Mouse (Mus musculus) inflammation-experienced regulatory T-cells, adult 6 months (primary cell): ENCODE results near the gene 4930447C04Rik. TPM values are rescaled to one million over a fixed set of nuclear protein-coding genes. Genes with fewer than 3 reads are reported as not detected.
A peak's percentile ranks its signal among the peaks of the same experiment; 100 is the strongest.

ENCODE experiments used
- ATAC-seq: one replicate; pipeline ENCODE4 v1.8.0; 2017
- polyA plus RNA-seq, 3 experiments: library from polyadenylated mRNA; unstranded; fragments of 100-300 nt; shearing (Covaris generic); gene quantifications; one replicate each; pipeline ENCODE4 v1.2.1; 2017

Gene 4930447C04Rik
- polyA plus RNA-seq: not detected

DNA sequence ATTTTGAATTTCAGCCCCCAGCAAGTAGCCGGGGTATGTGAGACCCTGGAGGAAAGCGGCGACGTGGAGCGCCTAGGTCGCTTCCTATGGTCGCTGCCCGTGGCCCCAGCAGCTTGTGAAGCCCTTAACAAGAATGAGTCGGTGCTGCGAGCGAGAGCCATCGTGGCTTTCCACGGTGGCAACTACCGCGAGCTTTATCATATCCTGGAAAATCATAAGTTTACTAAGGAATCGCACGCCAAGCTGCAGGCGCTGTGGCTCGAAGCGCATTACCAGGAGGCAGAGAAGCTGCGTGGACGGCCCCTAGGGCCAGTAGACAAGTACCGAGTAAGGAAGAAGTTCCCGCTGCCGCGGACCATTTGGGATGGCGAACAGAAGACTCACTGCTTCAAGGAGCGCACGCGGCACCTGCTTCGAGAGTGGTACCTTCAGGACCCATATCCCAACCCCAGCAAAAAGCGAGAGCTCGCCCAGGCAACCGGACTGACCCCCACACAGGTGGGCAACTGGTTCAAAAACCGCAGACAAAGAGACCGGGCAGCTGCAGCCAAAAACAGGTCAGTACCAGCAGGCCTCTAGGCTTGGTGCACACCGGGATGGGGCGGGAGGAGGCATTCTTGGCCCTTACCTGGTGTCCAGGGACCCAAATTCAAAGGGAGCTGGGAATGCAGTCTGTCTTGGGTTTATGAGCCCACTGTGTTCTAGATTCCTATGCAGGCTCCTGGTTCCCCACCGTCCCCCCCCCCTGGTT, at the start of gene 4930447C04Rik:
Gene 4930447C04Rik (minus strand): TSS at position 704 of the 751 bp plus-strand sequence.
- ATAC-seq: no peak

DNA sequence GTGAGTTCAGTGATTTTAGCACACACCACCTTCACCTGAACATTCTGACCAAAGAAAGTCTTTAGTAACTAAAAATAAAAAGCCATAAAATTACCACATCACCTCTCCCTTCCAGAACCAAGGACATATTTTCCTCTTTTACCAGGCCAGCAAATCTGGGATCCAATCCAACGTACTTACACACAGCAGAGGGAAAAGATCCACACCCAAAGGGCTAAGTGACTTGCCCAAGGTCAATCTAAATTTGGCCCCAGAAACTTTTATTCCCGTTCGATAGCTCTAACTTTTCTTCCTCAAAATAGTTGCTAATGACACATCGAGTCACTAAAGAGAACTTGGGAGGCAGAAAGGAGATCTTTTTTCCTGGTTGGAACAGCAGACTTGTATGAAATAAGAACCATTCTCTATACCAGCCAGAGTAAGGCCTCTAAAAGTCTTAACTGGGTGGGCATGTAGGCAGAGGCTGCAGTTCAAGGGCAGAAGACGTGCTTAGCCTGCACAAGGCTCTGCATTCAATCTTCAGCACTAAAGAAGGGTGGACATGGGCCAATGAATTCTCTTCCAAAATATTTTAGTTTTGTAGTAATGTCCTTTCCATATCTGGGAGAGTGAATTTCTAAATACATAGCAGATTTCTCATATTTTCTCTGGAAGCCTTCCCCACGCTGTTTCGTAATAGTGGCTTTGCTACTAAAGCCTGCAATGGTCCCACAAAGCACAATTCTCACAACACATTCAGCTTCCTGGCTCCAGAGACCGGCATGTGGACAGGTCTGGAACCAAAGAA, 42.7 kb upstream of the 4930447C04Rik start:
- no peak for ATAC-seq

DNA sequence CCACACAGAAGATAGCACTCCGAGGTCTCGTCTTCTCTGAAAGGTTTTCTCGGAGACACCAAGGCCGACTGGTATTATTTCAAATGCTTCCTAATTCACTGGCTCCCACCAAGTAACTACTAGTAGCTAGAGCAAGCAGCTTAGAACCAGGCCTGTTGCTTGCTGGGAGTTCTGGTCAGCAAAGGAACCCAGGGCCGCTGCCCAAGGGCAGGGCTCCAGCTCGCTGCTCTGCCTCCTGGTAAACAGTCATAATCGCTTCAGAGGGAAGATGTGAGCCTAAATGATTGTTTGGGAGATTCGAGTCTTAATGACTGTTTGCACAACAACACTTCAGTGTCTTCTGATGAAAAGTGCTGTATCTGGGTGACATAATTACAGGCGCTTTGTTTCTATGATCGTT, 42.0 kb upstream of the 4930447C04Rik start:
- no peak for ATAC-seq

DNA sequence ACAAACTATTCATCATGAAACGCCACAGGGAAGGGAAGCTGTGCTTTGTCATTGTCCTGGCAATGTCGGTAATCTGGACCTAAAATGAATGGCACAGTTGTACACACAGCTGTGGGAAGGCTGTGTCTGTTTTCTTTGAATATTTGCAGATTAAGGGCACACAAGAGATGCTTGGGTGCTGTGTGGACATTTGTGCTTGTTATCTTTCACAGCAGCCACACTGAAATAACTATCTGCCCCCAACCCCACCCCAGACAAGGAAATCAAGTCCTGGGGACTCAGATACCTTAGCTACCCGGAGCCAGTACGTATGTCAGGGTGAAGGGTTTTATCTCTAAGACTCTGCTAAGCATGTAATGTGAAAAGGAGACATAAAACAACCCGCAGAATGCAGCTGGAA, 38.7 kb upstream of the 4930447C04Rik start:
- no peak for ATAC-seq

DNA sequence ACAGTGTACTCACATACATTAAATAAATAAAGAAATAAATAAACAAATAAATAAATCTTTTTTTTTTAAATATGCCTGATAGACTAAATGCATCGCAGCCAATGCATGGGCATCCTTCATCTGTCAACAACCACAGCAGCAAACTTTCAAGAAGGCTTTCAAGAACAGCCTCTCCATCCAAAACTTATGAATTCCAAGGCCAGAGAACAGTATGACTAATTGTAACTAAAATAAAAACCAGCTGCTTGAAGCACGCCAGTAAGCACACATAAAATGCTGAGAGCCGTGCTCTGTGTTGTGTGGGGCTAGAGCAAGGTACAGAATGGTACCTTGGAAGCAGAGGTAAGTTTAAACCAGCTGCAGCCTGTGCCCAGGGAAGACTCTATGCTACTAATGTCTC, 37.3 kb upstream of the 4930447C04Rik start:
- ATAC-seq: no peak

DNA sequence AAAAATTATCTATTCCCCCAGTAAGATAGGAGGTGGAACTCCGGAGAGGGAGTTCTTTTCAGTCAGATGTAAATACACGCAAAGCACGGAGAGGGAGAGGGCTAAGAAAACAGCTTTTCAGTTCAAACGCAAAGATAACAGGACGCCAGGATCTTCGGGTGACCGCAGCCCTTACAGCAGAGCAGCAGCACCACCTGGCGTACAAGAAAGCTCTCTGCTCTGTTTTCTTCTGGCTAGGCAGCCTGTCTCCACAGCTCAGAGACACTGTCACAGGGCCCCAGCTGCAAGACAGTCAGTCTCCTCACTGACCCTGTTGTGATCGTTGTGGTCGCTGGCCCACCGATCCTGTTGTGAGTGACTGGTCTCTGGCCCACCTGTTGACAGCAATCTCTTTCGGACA, 36.1 kb upstream of the 4930447C04Rik start:
- ATAC-seq: peak; percentile 65

DNA sequence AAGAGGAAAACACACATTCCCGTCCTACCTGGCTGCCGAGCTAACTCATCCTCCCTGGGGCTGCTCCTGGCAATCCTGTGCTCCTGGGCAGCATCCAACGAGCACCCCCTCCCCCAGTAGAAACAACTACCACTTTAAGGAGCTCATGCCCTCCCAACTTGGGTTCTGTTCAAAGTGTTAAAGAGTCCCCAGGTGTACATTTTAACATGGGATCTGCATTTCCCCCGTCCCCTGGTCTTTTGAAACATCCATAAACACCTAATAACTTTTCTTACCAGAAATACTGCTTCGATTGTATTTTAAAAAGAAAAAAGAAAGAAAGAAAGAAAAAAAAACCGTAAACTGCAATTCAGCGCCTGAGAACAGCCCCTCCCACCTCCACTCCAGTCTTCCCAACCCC, 35.6 kb upstream of the 4930447C04Rik start:
- no peak for ATAC-seq

DNA sequence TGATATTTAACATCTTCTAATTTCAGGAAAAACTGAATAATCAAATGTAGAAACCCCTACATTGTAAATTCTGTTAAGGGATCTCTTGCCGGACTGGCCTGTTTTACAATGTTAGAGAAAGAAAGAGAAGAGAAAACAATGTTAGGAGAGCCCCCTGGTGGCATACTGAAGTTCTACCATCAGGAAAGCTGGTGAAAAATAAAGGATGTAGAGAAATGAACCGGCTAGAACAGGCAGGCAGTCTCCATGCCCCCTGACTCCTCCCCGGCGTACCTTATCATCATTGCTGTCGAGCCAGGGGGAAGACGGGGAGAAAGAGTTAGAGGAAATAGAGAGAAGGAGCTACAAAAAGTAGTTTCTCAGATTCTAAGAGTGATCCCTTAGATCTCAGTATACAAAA, 32.6 kb upstream of the 4930447C04Rik start:
- no peak for ATAC-seq

DNA sequence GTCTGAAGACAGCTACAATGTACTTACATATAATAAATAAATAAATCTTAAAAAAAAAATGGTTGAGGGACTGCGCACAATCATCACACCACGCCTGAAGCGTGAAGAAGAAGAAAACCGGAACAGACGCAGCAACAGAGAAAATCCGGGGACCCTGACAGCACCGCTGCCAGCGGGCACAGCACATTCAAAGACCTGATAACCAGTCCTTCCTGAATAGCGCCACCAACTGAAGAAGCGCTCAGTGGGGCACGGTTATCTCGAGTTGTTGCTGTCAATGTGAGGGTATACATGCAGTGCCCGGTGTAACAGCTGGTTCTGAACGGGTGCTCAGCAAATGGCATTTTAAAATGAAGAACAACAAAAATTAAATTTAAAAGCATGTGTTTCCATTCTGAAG, 30.0 kb upstream of the 4930447C04Rik start:
- ATAC-seq: no peak

DNA sequence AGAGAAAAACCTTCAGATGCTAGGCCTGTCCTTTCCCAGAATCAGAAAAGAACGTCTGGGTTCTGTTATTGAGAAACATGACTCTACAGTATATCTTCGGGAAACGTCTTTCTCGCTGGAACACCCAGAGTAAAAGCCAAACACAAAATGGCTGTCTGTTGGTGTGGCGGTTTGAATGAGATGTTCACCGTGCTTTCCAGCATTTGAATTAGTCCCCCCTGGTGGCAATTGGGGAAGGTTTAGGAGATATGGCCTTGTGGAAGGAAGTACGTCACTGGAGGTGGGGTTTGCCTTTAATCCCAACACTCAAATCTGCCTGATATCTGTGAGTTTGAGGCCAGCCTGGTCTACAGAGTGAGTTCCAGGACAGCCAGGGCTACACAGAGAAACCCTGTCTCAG, 27.0 kb upstream of the 4930447C04Rik start:
- ATAC-seq: no peak

DNA sequence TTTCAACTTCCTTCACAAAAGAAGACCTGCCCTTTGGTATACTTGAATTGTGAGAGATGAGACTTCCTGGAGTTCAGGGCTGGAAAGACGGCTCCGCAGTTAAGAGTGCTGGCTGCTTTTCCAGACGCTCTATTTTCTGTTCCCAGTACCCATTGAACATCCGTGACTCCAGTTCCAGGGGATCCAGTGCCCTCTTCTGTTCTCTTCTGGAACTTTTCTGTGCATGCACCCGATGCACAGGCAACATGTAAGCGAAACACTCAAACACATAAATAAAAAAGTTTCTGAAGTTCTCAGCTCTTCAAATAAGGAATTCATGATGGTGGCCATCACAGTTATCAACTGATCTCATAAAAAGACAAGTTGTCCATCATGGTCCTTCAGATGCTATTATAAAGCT, 22.2 kb upstream of the 4930447C04Rik start:
- no peak for ATAC-seq

DNA sequence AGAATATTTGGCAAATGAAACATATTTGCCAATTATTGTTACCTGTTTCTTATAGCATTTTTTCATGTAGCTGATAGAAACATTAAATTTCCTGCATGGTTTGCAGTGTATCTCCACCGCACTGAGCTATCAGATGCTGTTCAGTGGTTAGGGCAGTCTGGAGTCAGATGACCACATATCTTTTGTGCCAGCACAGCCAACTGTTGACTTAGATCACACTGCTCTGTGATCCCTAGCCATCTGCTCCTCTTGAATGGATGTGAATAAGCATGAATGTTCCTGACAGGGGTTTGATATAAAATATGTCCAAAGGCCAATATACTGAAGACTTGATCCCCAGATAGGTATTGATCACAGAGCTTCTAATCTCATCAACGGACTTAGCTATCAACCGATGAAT, 17.9 kb upstream of the 4930447C04Rik start:
- ATAC-seq: no peak

DNA sequence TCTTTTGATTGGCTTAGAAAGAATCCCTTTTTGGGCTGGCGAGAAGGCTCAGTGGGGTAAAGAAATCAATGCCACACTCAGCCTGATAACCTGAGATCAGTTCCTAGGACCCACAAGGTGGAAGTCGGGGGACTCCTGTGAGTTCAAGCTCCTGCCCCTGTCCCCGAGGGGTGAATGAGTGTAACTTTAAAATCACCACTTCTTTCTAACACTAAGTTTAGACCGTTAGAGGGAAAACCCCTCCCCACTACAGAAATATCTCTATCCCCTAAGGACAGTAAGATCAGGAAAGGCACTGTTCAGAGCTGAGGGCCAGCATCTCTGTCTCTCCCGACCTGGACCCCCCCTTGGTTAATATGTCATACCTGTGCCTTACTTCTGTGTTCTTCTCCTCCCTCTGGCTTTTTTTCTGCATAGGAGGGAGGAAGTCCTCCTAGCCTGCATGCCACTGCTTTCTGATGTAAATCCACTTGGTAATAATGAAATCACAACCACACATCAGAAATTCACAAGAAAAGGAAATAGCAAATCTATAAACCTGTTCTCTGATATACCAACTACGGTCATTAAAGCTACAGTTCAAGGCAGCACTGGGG, 17.4 kb upstream of the 4930447C04Rik start:
- no peak for ATAC-seq

DNA sequence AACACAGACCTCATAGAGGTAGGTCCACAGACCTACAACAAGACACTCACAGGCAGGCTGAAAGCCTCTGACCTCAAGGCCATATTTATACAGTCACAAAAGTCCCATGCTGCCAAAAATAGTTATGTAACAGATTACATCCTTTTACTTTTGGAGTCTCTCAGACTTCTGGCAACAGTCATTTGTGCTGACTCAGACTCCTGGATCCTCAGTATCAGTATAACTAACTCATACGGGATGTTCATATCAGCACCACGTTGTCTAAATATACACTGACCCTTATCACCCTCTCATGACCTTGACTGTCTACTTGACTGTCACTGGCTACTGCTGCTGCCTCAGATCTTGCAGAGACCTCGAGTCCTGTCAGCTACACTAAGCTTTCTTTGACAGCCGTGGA, 14.3 kb upstream of the 4930447C04Rik start:
- ATAC-seq: no peak

DNA sequence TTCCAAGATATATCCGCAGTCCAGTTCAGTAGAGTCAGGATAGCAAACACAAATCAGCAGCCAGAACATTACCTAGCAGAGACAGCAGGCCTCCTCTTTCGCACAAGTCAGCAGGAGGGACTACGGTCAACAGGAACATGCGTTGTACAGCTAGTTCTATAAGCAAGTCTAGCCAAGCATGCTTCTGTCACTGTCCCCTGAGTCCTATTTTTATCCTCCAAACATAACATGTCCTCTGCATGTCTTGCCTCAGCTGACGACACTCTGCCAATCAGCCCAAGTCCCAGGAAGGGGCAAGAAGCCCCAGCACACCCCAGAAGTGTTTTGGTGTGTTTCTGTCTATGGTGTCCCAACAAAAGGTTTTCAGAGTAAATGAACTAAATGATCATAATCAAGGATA, 13.3 kb upstream of the 4930447C04Rik start:
- no peak for ATAC-seq

DNA sequence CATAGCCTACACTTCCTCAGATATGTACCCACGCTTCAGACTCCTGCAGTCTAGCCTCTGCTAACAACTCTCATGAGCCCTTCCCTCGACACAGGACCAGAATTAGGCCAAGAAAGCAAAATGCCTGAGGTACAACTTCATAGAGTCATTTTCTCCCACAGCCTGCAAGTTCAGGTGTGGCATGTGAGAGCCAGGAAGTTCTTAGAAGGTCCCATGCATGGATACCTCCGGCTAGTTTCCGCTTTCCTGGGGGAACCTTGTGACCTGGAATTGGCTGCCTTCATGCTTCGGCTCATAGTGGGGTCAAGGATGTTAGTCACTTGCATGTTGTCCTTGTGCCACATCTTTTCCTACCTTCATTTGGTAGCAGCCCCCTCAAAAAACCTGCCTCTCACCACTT, 12.5 kb upstream of the 4930447C04Rik start:
- no peak for ATAC-seq

DNA sequence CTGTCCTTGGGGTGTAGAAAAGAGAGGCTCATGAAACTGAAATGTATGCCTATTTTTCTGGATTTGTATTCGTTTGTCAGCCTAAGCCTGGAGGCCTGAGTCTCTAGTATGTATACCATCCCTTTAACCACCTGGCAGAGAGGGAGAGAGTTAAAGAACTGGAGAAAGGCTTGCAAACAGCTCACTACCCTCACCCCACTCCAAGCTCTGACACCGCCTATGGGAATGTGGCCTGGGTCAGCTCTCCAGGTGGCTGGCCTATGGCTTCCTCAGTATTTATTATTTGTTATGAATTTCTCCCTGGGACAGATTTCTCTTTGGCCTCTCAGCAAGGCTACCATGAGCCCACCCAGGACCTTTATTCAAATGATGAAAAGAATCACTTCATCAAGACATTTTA, 6.8 kb upstream of the 4930447C04Rik start:
- no peak for ATAC-seq

DNA sequence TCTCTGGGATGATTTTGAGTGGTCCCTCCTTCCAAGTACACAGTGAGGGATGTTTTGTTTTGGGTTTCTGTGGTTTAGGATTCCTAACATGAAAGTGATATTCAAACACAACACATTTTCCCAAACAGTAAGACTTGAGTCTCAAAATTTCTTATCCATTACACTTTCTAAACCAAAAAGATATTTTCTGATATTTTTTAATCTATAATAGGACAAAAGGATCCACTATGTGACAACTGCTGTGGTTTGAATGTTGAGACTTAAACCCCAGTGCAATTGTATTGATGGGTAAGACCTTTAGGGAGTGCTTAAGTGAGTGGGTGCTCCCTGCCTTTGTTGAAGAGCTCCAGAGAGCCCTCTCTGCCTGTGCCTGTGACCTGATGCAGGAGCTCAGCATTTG, 6.2 kb upstream of the 4930447C04Rik start:
- ATAC-seq: no peak

DNA sequence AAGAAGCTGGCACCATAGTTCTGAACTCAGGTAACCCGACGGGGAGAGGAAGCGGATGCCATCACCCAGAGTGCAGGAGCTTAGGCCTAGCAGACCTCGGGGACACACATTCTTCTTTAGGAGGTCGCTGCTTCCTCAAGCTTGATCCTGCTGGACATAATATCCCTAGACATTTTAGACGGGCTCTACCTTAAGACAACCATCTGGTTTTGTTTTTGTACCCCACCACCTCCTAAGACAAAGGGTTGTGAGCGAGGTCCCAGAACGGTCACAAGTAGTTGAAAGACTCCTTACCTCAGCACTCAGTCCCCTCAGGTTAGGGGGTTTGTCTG, 5.5 kb upstream of the 4930447C04Rik start:
- ATAC-seq: no peak

DNA sequence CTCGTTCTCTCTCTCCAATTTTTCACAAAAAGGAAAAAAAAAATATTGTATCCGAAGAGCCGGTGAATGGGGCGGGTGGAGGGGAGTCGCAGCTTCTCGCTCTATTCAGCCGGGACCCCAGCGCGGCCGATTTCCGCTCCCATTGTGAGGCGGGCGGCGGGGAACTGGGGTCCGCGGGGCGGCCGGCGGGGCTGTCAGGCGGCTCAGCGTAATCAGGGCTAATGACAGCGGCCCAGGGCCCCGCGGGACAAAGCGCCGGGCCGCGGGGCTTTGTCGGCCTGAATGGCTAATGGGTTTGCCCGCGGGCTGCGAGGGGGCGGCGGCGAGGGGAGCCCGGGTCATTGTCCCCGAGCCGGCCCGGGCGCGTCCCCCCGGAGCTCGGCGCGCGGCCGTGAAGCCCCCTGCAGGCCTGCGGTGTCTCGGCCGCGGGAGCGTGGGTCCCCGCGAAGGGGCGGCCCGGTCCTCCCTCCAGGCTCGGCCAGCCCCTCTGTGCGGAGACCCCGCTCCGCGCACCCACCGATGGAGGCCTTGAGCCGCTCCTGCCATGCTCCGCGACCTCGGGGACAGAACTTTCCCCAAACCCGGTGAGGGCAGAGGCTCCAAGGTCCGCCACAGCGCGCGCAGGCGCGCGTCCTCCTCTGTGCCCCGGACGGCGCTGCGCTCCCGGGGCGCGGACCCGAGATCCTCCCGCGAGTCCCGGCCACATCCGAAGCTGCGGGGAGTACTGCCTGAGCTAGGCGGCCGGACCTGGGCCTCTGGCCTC, 4.9 kb upstream of the 4930447C04Rik start:
- no peak for ATAC-seq

DNA sequence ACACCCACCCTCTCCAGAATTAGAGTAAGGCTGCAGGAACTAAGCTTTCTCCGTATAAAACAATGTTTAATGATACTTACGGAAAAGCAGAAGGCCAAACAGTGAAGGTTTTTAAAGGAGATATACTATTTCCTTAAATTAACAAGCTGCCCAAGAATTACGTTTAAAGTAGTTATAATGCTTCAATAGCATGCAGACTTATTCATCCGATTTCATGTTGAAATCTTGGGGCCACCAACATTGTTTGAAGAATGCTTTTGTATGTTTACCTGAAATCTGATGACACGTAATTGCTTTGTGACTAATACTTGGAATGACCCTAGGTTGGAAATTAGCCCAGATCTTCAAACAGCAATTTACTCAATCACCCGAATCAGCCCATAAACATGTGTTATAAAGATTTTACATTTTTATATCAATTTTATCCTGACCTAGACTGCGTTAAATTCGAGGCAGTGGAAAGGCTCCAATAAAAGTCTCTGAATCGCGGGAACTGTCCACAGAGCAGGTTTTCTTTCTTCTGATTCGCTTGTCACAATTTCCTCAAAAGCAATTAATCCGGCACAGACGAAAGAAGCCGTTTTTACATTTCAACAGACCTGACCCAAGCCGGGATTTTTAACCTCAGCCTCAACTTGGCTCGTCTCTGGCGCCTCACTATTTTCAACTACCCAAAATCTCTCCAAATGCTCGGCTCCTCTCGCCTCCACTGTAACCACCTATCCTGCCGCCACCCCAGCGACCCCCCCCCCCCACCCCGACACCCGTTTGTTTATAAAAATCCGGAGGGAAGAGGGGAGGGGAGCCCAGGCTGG, 4.0 kb upstream of the 4930447C04Rik start:
- no peak for ATAC-seq

DNA sequence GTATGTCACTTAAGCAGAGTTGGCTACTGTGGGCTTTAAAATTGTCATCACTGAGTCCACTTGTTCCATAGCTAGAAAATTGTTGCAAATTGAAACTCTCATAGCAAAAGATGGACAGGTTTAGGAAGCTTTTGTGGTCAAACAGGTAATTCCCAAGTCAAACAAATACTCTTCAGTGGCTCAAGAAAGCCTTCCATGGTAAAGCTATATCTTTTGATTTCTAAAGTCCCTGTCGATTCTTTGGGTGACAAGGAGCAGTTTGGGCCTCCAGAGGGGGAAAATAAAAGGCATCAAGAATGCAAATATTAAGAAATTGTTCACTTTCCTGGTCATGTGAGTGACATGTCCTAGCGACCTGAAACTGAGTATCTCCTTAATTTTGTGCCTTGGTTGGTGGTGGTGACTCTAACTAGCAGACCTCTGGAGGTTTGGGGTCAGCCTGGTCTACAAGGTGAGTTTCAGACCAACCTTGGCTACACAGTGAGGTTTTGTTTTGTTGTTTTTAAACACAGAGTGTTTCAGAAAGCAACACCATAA, 3.1 kb upstream of the 4930447C04Rik start:
- ATAC-seq: no peak
